Mouse (Mus musculus) ovary, adult 10 weeks (tissue): ENCODE measurements around the gene Atp6v0a2. TPM values are rescaled to one million over a fixed set of nuclear protein-coding genes. Genes with fewer than 3 reads are reported as not detected.

Source experiments
- polyA plus RNA-seq: library from polyadenylated mRNA; stranded (reverse); fragments of 350-450 nt; fragmentation: Illumina TruSeq; extraction: RNeasy Lipid Tissue Mini Kit (QIAGEN cat#74804); gene quantifications from one replicate; pipeline ENCODE4 v1.2.3, GENCODE M21; 2014

Atp6v0a2 gene
- 26.9 TPM for polyA plus RNA-seq

DNA sequence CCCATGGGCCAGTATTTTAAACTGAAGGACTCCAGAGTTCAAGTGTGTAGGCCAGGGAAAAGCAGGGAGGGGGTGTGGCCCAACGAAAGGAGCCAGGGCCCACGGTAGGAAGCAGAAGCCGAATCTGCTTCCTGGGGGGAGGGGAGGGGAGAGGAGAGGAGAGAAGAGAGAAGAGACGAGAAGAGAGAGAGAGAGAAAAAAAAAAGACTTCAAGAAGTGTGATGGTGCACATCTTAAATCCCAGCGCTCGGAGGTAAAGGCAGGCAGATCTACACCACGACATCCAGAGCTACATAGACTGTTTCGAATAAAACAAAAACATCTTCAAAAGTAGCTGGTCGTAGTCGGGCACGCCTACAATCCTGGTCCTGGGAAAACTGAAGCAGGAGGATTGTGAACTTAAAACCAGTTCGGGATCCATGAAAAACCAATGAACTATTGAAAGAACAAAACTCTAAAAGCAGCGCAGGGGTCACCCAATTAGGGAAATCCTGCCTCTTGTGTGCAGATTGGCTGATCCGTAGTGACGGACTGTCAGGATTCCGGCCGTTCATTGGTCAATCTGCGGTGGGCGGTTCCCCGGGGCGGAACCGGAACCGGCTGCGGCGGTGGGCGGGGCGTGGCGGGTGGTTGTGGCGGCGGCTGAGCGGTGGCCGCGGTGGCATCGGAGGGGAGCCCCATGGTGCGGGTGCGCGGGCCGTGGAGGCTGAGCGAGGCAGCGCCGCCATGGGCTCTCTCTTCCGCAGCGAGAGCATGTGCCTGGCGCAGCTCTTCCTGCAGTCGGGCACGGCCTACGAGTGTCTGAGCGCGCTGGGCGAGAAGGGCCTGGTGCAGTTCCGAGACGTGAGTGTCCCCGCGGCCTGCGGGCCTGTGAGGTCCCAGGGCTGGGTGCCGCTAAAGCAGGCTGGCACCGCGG is at the start of gene Atp6v0a2:
Gene Atp6v0a2 (plus strand): TSS at position 129 of the 916 bp plus-strand sequence.

DNA sequence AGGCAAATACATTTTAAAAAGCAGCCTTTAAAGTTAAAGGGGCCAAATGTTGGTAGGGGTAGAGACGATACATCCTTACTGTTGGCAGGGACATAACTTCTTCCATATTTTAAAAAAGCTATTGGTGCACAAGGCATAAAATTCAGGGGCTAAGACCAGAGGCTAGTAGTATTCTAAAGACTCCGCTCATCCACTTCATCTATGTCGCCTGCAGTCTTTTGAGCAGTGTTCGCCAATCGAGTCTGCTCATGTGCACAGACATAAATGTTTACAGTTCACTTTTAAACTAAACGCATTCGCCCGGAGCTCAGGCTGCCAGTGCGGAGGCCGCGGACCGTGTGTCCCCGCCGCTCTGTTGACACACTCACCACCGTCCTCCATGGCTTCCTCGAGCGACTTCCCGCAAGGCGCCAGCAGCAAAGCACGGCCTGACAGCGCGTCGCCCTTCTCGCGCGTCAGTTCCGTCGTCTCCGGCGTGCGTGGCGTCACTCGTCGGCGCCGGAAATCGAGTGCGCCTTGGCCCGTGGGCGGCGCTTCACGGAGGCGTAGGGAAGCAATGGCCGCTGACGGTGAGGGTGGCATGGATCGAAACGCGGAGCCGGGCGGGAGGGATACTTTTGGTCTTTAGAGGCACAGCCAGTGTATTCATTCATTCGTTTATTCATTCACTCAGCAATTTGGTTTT is 49.6 kb upstream of the Atp6v0a2 start, which contains the start of the genes Eif2b1 and Gtf2h3:
Gene Eif2b1 (minus strand): TSS at position 499 of the 685 bp plus-strand sequence.
Gene Gtf2h3 (plus strand): TSS at position 508 of the 685 bp plus-strand sequence.

DNA sequence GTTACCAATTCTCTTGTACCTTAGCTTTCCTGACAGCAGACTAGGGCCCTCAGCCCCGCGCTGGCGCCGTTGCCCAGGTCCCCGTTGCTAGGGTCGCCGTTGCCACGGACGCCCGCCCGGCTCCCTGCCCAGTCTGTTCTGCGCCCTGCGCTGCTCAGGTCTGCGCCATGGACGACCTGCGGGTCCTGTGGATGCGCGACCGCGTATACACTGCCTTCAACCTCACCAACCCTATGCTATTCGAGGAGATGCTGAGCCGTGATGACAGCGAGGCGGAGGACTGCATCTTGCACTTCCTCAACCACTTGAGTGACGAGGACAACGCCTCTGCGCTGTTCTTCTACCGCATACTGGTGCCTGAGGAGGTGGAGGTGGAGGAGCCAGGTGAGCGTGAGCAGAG is 96.6 kb downstream of the Atp6v0a2 start, which contains the start of gene Dnah10:
Gene Dnah10 (plus strand): TSS at position 89 of the 400 bp plus-strand sequence.

Other genes with a start within 250 kb of the Atp6v0a2 start
- gene Sbno1, start 202.6 kb upstream of the Atp6v0a2 start, polyA plus RNA-seq: 86.4 TPM
- 71.7 TPM for gene Kmt5a, start 188.6 kb upstream of the Atp6v0a2 start, polyA plus RNA-seq
- 4.0 TPM for gene Rilpl2, start 150.2 kb upstream of the Atp6v0a2 start, polyA plus RNA-seq
- gene Snrnp35, start 145.4 kb upstream of the Atp6v0a2 start, polyA plus RNA-seq: 0.57 TPM
- 10.2 TPM for gene Rilpl1, start 97.2 kb upstream of the Atp6v0a2 start, polyA plus RNA-seq
- gene Tmed2, start 87.9 kb upstream of the Atp6v0a2 start, polyA plus RNA-seq: 1,870 TPM
- 10.8 TPM for gene Ddx55, start 75.7 kb upstream of the Atp6v0a2 start, polyA plus RNA-seq
- 44.9 TPM for gene Eif2b1, start 49.4 kb upstream of the Atp6v0a2 start, polyA plus RNA-seq
- 8.2 TPM for gene Gtf2h3, start 49.4 kb upstream of the Atp6v0a2 start, polyA plus RNA-seq
- gene Dnah10, start 96.5 kb downstream of the Atp6v0a2 start, polyA plus RNA-seq: 0.31 TPM
- 0.34 TPM for gene Ccdc92, start 233.8 kb downstream of the Atp6v0a2 start, polyA plus RNA-seq
- gene Zfp664, start 234.1 kb downstream of the Atp6v0a2 start, polyA plus RNA-seq: 104 TPM